Mouse (Mus musculus) liver, embryonic 13.5 days (tissue): ENCODE measurements around the gene Pip4k2a. TPM values are rescaled to one million over a fixed set of nuclear protein-coding genes. Genes with fewer than 3 reads are reported as not detected.
A peak's percentile ranks its signal among the peaks of the same experiment; 100 is the strongest.

Experiments
- ATAC-seq: fragments of 200-750 bp; cut with Nextera tagmentation; 2 replicates; pipeline ENCODE4 v1.8.0; 2017; ENCODE audit warnings: low read depth, mild to moderate bottlenecking, moderate number of reproducible peaks, moderate library complexity
- DNase-seq: peaks from one replicate; pipeline ENCODE4 v3.0.0; 2022
- H3K27ac ChIP-seq: fragments of 300-500 bp; sonication (generic); 2 replicates; pipeline ENCODE4 v1.5.1; 2015; ENCODE audit warnings: moderate library complexity, mild to moderate bottlenecking, inconsistent platforms
- H3K27me3 ChIP-seq: fragments of 300-500 bp; sonication (generic); 2 replicates; pipeline ENCODE4 v1.6.1; 2015; ENCODE audit warnings: mild to moderate bottlenecking, inconsistent platforms
- H3K36me3 ChIP-seq: fragments of 300-500 bp; sonication (generic); 2 replicates; pipeline ENCODE4 v1.6.1; 2015; ENCODE audit warnings: mild to moderate bottlenecking, inconsistent platforms
- H3K4me1 ChIP-seq: fragments of 300-500 bp; sonication (generic); replicated peaks from 2 replicates; pipeline ENCODE4 v1.6.1; 2015; ENCODE audit warnings: inconsistent platforms
- H3K4me2 ChIP-seq: fragments of 300-500 bp; sonication (generic); 2 replicates; pipeline ENCODE4 v1.6.1; 2015; ENCODE audit warnings: inconsistent platforms, mild to moderate bottlenecking, moderate library complexity
- H3K4me3 ChIP-seq: fragments of 300-500 bp; sonication (generic); replicated peaks from 2 replicates; pipeline ENCODE4 v1.5.1; 2015; ENCODE audit warnings: mild to moderate bottlenecking, inconsistent platforms
- H3K9ac ChIP-seq: fragments of 300-500 bp; sonication (generic); 2 replicates; pipeline ENCODE4 v1.6.1; 2015; ENCODE audit warnings: mild to moderate bottlenecking, inconsistent platforms
- H3K9me3 ChIP-seq: fragments of 300-500 bp; sonication (generic); replicated peaks from 2 replicates; pipeline ENCODE4 v1.6.1; 2016; ENCODE audit warnings: inconsistent platforms
- WGBS: fragments of 180-500 bp; shearing (Covaris S2); methylation state at CpG from one replicate; pipeline ENCODE4 v1.1.7; 2015; ENCODE audit not compliant: insufficient replicate concordance; 5-methylcytosine and 5-hydroxymethylcytosine counted together
- polyA plus RNA-seq: library from polyadenylated mRNA; unstranded; fragments of >200 nt; fragmentation: Nextera tagmentation; extraction: Ambion mirVana; gene quantifications from 2 replicates; pipeline ENCODE4 v1.2.1, GENCODE M21; 2015

Gene Pip4k2a
- polyA plus RNA-seq, 1 experiment from 2014 or later, result 15.8 TPM

GRCm38 (mm10) chr2:18999395-18999794 lies 1.5 kb upstream of the Pip4k2a start:
- no peaks in the 10 kb centered on the region for H3K9me3 ChIP-seq
- H3K4me2 ChIP-seq, result peak overlapping the region; percentile 92; the same call in 1 of the 2 replicates
- 0 out of 2 replicates have a peak overlapping the region, but pooled peaks have one; percentile 2 for H3K9ac ChIP-seq
- 22% methylated on average over 2 of the region's 2 CpGs for WGBS
- DNase-seq (no peak), ATAC-seq (no peak)
- H3K4me3 ChIP-seq, result no peak overlapping the region
- peaks cover 42% of the 10 kb centered on the region for H3K4me1 ChIP-seq
- 0 out of 2 replicates have a peak overlapping the region, but pooled peaks have one; percentile 20 for H3K27ac ChIP-seq
- H3K36me3 ChIP-seq, result no peaks in the 10 kb centered on the region
- no peaks in the 10 kb centered on the region for H3K27me3 ChIP-seq

GRCm38 (mm10) chr2:18997387-18997971 lies 447 bp downstream of the Pip4k2a start:
- peak; percentile 58 for DNase-seq

GRCm38 (mm10) chr2:18996451-18997211 lies 1.3 kb downstream of the Pip4k2a start:
- H3K4me1 ChIP-seq, result peaks cover 66% of the 10 kb centered on the region
- peak overlapping the region; percentile 97 for H3K27ac ChIP-seq

More at GRCm38 (mm10) chr2:18997387-18997971, 447 bp downstream of the Pip4k2a start:
- no peaks in the 10 kb centered on the region for H3K36me3 ChIP-seq
- WGBS, result under 1% methylated on average over 46 of the region's 46 CpGs
- peak overlapping the region; percentile 97 for H3K27ac ChIP-seq
- no peaks in the 10 kb centered on the region for H3K9me3 ChIP-seq
- ATAC-seq, result peak; percentile 69
- H3K27me3 ChIP-seq, result no peaks in the 10 kb centered on the region
- peak overlapping the region; percentile 93 for H3K4me3 ChIP-seq
- H3K4me1 ChIP-seq, result peaks cover 57% of the 10 kb centered on the region
- H3K4me2 ChIP-seq, result peak overlapping the region; percentile 92
- H3K9ac ChIP-seq, result peak overlapping the region; percentile 97

GRCm38 (mm10) chr2:18992512-18993510 lies 5.1 kb downstream of the Pip4k2a start:
- 21% methylated on average over 7 of the region's 7 CpGs for WGBS
- no peaks in the 10 kb centered on the region for H3K27me3 ChIP-seq
- peak overlapping the region; percentile 81 for H3K27ac ChIP-seq
- ATAC-seq (peak; percentile 89), DNase-seq (peak; percentile 74)
- H3K9me3 ChIP-seq, result no peaks in the 10 kb centered on the region
- H3K4me2 ChIP-seq, result peak overlapping the region; percentile 51
- peak overlapping the region; percentile 27 for H3K9ac ChIP-seq
- H3K4me3 ChIP-seq, result peak overlapping the region; percentile 16
- 0 out of 2 replicates have a peak, but pooled peaks cover 4% of the 10 kb centered on the region for H3K36me3 ChIP-seq
- peaks cover 68% of the 10 kb centered on the region for H3K4me1 ChIP-seq

More at GRCm38 (mm10) chr2:18996451-18997211, 1.3 kb downstream of the Pip4k2a start:
- Histone ChIP-seq H3K4me3 (peak overlapping the region; percentile 93), H3K4me2 (peak overlapping the region; percentile 92), H3K9ac (peak overlapping the region; percentile 97), H3K27me3 (no peaks in the 10 kb centered on the region), H3K36me3 (no peaks in the 10 kb centered on the region), H3K9me3 (no peaks in the 10 kb centered on the region)
- DNase-seq, result peak; percentile 35
- ATAC-seq, result no peak
- under 1% methylated on average over 25 of the region's 25 CpGs for WGBS

- ATAC-seq (no peak), DNase-seq (no peak)
- Histone ChIP-seq H3K36me3 (peaks cover 8% of the 10 kb centered on the region; the same call in 1 of the 2 replicates), H3K9me3 (no peaks in the 10 kb centered on the region), H3K4me2 (no peak overlapping the region), H3K27me3 (no peaks in the 10 kb centered on the region), H3K27ac (no peak overlapping the region), H3K4me3 (no peak overlapping the region), H3K9ac (no peak overlapping the region), H3K4me1 (peaks cover 59% of the 10 kb centered on the region)
- 57% methylated on average over 3 of the region's 3 CpGs for WGBS
These were observed 9.0 kb downstream of the Pip4k2a start for GRCm38 (mm10) chr2:18988885-18989284.

- no peak for ATAC-seq
- WGBS, result 57% methylated on average over 3 of the region's 3 CpGs
- Histone ChIP-seq H3K9me3 (no peaks in the 10 kb centered on the region), H3K36me3 (peaks cover 10% of the 10 kb centered on the region), H3K27ac (no peak overlapping the region), H3K27me3 (no peaks in the 10 kb centered on the region), H3K4me3 (no peak overlapping the region), H3K4me2 (no peak overlapping the region), H3K9ac (no peak overlapping the region), H3K4me1 (peaks cover 50% of the 10 kb centered on the region)
- no peak for DNase-seq
These were observed 12.4 kb downstream of the Pip4k2a start for GRCm38 (mm10) chr2:18985506-18985905.

- DNase-seq (no peak), ATAC-seq (no peak; the same call in 1 of the 2 replicates)
These were observed 13.7 kb downstream of the Pip4k2a start for GRCm38 (mm10) chr2:18984095-18984847.

GRCm38 (mm10) chr2:18983546-18983945 lies 14.4 kb downstream of the Pip4k2a start:
- H3K27me3 ChIP-seq, result no peaks in the 10 kb centered on the region
- H3K9ac ChIP-seq, result no peak overlapping the region
- H3K4me3 ChIP-seq, result no peak overlapping the region
- peaks cover 58% of the 10 kb centered on the region for H3K4me1 ChIP-seq
- ATAC-seq (no peak), DNase-seq (no peak)
- no peak overlapping the region for H3K4me2 ChIP-seq
- peak overlapping the region; percentile 10; the same call in 1 of the 2 replicates for H3K27ac ChIP-seq
- peaks cover 10% of the 10 kb centered on the region for H3K36me3 ChIP-seq
- H3K9me3 ChIP-seq, result no peaks in the 10 kb centered on the region

More at GRCm38 (mm10) chr2:18984095-18984847, 13.7 kb downstream of the Pip4k2a start:
- Histone ChIP-seq H3K27ac (0 out of 2 replicates have a peak overlapping the region, but pooled peaks have one; percentile 10), H3K9me3 (no peaks in the 10 kb centered on the region), H3K27me3 (no peaks in the 10 kb centered on the region), H3K9ac (no peak overlapping the region), H3K4me3 (no peak overlapping the region), H3K4me2 (no peak overlapping the region), H3K36me3 (peaks cover 10% of the 10 kb centered on the region), H3K4me1 (peaks cover 58% of the 10 kb centered on the region)
- WGBS, result 78% methylated on average over 15 of the region's 15 CpGs

GRCm38 (mm10) chr2:18982581-18982980 lies 15.3 kb downstream of the Pip4k2a start:
- Histone ChIP-seq H3K27me3 (no peaks in the 10 kb centered on the region), H3K4me3 (no peak overlapping the region), H3K4me1 (peaks cover 57% of the 10 kb centered on the region), H3K9me3 (no peaks in the 10 kb centered on the region), H3K9ac (no peak overlapping the region), H3K27ac (no peak overlapping the region), H3K4me2 (no peak overlapping the region), H3K36me3 (peaks cover 10% of the 10 kb centered on the region)
- WGBS, result 58% methylated on average over 6 of the region's 6 CpGs
- no peak for DNase-seq
- no peak for ATAC-seq

- Histone ChIP-seq H3K36me3 (peaks cover 10% of the 10 kb centered on the region), H3K9ac (no peak overlapping the region), H3K27me3 (no peaks in the 10 kb centered on the region), H3K9me3 (no peaks in the 10 kb centered on the region), H3K4me3 (no peak overlapping the region), H3K4me2 (no peak overlapping the region), H3K27ac (no peak overlapping the region), H3K4me1 (peaks cover 75% of the 10 kb centered on the region)
- DNase-seq, result no peak
- ATAC-seq, result no peak
- 87% methylated on average over 7 of the region's 7 CpGs for WGBS
These were observed 18.3 kb downstream of the Pip4k2a start for GRCm38 (mm10) chr2:18979675-18980074.
